Mouse (Mus musculus) urinary bladder, adult 2 months (tissue): ENCODE data around the gene Itpr3. TPM values are rescaled to one million over a fixed set of nuclear protein-coding genes. Genes with fewer than 3 reads are reported as not detected.

ENCODE experiments used
- DNase-seq: peaks from one replicate; pipeline ENCODE4 v3.0.0; 2022; ENCODE audit warnings: low spot score
- polyA plus RNA-seq: library from polyadenylated mRNA; depleted of rRNA; stranded (reverse); fragments of >200 nt; gene quantifications from 2 replicates; pipeline ENCODE4 v1.2.3, GENCODE M21; 2012

Itpr3 gene
- polyA plus RNA-seq, 1 experiment = 9.5 TPM

GRCm38 (mm10) chr17:27038335-27039050, 18.6 kb upstream of the Itpr3 start:
- DNase-seq = no peak

GRCm38 (mm10) chr17:27039432-27040102, 17.5 kb upstream of the Itpr3 start:
- no peak for DNase-seq

- DNase-seq = no peak
Measured at GRCm38 (mm10) chr17:27040304-27041045, 16.6 kb upstream of the Itpr3 start.

- no peak for DNase-seq
Measured at GRCm38 (mm10) chr17:27041046-27041786, 15.9 kb upstream of the Itpr3 start.

GRCm38 (mm10) chr17:27041787-27042055, 15.4 kb upstream of the Itpr3 start:
- DNase-seq = no peak

- DNase-seq = no peak
Measured at GRCm38 (mm10) chr17:27042840-27043239, 14.3 kb upstream of the Itpr3 start.

- no peak for DNase-seq
Measured at GRCm38 (mm10) chr17:27045164-27045563, 11.9 kb upstream of the Itpr3 start.

- no peak for DNase-seq
Measured at GRCm38 (mm10) chr17:27047762-27048444, 9.2 kb upstream of the Itpr3 start.

- DNase-seq = no peak
Measured at GRCm38 (mm10) chr17:27048445-27049239, 8.5 kb upstream of the Itpr3 start.

- no peak for DNase-seq
Measured at GRCm38 (mm10) chr17:27050853-27051252, 6.3 kb upstream of the Itpr3 start.

- DNase-seq = no peak
Measured at GRCm38 (mm10) chr17:27051514-27051913, 5.6 kb upstream of the Itpr3 start.

- DNase-seq = no peak
Measured at GRCm38 (mm10) chr17:27056170-27056569, 934 bp upstream of the Itpr3 start.

GRCm38 (mm10) chr17:27057517-27058055, 482 bp downstream of the Itpr3 start:
- no peak for DNase-seq

GRCm38 (mm10) chr17:27060698-27061097, 3.6 kb downstream of the Itpr3 start:
- no peak for DNase-seq

- no peak for DNase-seq
Measured at GRCm38 (mm10) chr17:27061727-27062126, 4.6 kb downstream of the Itpr3 start.

- DNase-seq = no peak
Measured at GRCm38 (mm10) chr17:27062684-27063083, 5.6 kb downstream of the Itpr3 start.

GRCm38 (mm10) chr17:27063717-27064116, 6.6 kb downstream of the Itpr3 start:
- no peak for DNase-seq

- no peak for DNase-seq
Measured at GRCm38 (mm10) chr17:27064195-27064594, 7.1 kb downstream of the Itpr3 start.

GRCm38 (mm10) chr17:27066065-27066464, 9.0 kb downstream of the Itpr3 start:
- no peak for DNase-seq

- DNase-seq = no peak
Measured at GRCm38 (mm10) chr17:27069071-27069470, 12.0 kb downstream of the Itpr3 start.

GRCm38 (mm10) chr17:27070913-27071312, 13.8 kb downstream of the Itpr3 start:
- DNase-seq = no peak
